Mouse (Mus musculus) layer of hippocampus, postnatal 10 days (tissue): ENCODE results near the gene Itgb5. TPM values are rescaled to one million over a fixed set of nuclear protein-coding genes. Genes with fewer than 3 reads are reported as not detected.

Source experiments
- DNase-seq, 2 experiments: peaks; one replicate each; pipeline ENCODE4 v3.0.0; 2021; ENCODE audit warnings: low spot score in 2 of 2
- total RNA-seq, 2 experiments: library from RNA; stranded (reverse); gene quantifications; 2 replicates each; pipeline ENCODE4 v1.2.3; 2021

Gene Itgb5
- total RNA-seq, 2 experiments from 2014 or later: 33.7 to 37.6 TPM

DNA sequence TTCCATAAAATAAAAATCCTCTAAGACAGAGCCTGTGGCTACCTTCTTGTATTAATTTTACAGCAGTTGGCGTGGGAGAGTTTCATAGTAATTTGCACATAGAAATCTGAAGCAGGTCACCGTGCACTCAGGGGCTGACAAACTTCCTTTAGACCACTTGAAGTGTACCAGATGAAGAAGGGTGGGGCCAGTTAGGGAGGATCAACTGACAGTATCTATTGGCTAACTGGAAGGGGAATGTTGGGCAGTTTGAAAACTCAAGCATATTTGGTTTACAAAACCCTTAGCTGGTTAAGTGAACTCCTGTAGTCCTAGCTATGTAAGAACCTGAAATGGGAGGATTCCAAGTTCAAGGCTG is 137.8 kb downstream of the Itgb5 start:
- no peak for DNase-seq

DNA sequence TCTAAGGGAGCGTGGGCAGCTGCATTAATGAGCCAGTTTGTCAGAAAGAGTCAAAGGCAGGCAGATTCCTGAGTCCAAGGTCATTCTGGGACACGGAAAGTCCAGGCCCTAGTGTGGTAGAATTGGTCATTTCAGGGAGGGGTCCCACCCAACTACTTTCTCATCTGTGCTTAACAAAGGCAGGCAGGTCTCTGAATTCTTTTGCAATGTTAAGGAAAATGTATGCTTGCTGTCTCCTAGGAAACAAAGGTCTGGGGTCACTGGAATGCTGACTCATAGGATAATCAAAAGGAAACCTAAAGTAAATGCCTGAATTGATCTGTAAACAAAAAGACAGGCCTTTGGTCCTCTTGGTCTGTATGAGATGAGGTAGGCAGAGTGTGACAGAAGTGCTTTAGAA is 150.4 kb downstream of the Itgb5 start:
- no peak for DNase-seq

DNA sequence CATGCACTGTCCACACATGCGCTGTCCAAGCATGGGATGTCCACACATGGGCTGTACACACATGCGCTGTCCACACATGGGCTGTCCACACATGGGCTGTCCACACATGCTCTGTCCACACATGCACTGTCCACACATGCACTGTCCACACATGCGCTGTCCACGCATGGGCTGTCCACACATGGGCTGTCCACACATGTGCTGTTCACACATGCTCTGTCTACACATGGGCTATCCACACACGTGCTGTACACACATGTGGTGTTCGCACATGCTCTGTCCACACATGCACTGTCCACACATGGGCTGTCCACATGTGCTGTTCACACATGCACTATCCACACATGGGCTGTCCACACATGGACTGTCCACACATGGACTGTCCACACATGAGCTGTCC is 154.2 kb downstream of the Itgb5 start:
- DNase-seq: no peak

DNA sequence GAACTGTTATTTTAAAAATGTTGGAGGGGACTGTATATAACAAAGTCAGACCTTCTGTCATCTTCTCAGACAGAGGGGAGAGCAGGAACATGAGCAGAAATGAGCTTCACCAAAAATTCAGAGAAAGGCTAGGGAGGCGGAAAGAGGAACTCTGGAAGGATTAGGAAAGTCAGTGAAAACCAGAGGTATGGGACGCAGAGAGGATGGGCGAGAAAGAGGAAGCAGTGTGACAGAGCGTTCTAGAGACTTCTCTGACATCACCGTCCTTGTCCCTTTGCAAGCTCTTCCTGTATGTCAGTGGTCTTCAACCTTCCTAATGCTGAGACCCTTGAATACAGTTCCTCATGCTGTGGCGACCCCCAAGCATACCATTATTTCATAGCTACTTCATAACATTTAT is 155.9 kb downstream of the Itgb5 start:
- no peak for DNase-seq

DNA sequence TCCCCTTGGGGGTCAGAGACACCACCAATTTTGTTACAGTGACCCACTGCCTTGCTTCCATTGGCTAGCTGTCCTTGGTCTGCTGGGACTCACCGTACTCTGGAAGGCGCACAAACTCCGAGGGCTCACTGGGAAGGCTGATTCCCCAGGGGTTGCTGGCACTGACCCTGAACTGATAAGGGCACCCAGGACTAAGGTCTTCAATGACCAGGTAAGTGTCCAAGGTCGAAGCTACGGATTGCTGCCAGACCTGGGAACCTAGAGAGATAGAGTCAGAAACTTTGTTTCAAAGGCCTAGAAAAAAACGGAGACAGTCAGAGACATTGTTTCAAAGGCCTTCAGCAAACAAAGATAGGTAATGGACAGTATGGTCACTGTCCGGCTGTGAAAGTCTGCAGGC is 157.5 kb downstream of the Itgb5 start:
- DNase-seq: no peak

DNA sequence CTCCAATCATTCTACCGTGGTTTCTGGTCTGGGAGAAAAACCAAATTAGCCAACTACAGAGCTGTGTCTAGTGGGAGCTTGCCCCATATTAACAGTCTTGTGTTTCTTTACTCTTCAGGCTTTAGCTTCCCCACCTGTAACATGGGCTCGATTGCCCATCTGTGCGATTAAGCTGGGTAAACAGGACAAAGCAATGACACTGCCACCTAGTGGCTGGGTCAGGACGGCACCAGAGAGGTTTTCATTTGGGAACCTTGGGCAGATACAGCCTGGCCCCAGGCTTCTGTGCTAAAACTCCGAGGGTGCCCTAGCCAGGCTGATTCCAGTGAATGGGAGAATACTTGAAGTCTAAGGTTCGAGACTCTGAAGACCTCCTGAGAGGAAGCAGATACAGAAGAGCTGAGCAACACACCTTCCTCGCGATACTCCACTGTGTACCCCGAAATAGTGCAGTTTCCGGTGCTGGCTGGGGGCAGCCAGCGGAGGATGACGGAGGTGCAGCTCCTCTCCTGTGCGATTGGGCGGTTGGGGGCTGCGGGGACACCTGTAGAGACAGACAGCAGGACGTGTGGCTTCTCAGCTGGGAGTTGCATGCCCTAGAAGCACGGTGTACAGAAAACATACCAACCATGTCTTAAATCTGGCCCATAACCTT is 159.0 kb downstream of the Itgb5 start:
- peak; percentile 48 to 53 for DNase-seq

DNA sequence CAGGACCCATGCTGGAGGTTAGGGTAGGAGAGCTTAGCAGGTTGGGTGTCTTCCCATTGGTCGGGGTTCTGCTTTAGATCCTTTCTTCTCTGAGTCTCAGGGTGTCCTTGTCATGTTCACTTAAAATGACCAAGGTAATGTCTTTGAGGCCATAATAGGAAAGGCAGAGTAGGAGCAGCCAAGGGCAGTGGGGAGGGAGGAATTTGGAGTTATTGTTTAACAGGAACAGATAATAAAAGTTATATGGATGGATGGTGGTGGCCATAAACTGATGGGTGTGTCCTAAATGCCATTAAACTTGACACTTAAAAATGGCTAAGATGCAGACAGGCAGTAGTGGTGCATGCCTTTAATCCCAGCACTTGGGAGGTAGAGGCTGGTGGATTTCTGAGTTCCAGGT is 159.6 kb downstream of the Itgb5 start:
- DNase-seq: no peak

DNA sequence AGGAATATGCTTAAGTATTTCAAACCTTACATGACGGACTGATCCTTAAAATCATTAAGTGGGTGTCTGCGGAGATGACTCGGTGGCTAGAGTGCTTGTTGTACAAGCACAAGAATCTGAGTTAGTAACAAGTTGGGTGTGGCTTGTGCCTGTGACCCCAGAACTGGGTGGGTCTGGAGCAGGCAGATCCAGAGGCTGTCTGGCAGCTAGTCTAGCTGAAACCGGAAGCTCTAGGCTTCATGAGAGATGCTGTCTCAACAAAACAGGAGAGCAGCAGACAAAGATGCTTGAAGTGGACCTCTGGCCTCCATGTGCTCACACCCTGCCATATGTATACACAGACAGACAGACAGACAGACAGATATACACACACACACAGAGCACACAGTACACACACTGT is 161.2 kb downstream of the Itgb5 start:
- DNase-seq: no peak

DNA sequence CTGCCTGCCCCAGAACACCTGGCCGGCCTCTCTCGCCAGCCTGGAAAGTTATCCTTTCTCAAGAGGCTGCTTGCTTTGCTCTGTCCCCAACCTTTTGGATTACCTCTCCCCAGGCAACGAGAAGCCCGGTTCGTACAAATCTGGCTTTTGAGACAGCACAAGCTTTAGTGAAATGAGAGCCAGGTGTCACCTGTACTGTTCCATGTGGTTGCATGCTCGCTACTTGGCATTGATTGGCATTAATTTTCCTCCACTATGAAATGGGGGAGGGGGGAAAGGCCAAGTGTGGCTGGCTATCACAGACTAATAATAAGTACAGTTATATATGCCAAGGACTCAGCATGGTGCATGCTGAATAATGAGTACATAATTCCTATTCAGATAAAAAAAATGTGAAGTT is 164.9 kb downstream of the Itgb5 start:
- DNase-seq: no peak

DNA sequence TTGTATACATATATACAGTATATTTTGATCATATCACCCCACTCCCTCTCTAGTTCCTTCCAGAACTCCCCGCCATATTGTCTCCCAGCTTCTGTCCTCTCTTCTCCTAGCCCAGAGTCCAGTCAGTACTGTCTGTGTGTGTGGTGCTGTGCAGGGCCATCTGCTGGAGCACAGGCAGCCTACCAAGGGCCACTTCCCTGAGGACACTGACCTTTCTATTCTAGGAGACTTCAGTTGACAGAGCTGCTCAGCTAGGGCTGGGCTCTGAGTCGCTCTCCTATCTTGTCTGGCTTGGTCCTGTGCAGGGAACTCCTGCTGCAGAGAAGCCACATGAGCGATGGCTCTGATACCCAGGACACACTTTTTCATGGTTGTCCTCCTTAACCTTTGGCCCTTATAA is 166.0 kb downstream of the Itgb5 start:
- DNase-seq: no peak

DNA sequence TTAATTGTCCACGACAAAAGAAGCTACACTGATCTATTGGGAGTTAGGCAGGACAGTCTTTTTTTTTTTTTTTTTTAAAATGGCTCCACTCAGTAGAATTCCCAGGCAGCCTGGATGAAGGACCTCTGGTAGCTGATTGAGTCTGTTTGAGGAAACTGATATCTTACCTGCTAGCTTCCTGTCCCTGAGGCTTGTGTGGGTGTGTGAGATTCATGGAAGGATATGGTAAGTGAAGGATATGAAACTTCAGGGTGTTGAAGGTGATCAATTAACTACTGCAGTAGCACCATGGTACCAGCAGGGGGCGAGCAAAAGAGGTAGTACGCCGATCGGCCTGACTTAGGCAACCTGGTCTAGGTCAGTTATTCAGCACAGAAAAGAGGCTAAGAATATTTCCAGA is 166.6 kb downstream of the Itgb5 start:
- peak; percentile 48 to 63 for DNase-seq

DNA sequence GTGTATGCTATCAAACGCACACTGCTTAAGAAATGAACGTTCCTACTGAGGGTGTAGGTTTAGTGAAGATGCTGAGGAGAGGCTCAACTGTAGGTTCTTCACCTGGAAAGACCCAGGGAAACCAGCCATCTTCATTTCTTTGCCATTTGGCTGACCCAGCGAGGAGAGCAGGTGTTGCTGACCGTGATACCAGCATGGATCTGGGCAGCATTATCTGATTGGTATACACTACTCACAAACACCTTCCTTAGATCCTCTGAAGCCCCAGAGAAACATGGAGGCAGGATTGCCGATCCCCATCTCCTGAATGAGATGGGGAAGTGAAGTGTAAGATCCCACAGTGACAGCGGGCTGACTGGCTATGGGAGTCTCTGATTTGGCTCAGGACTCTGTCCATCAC is 168.5 kb downstream of the Itgb5 start:
- no peak for DNase-seq

Other genes starting within 250 kb of the Itgb5 start
- gene Heg1, start 145.3 kb upstream of the Itgb5 start, total RNA-seq: 10 to 100 TPM; 31.9 to 32.4 TPM
- gene Muc13, start 35.6 kb upstream of the Itgb5 start, total RNA-seq: under 1 TPM in 1 of 2 experiments, not detected in 1; 0.11 TPM
- 10 to 100 TPM; 17.1 to 18.5 TPM for gene Umps, start 137.4 kb downstream of the Itgb5 start, total RNA-seq